Mouse (Mus musculus) layer of hippocampus, adult 11-12 months (tissue): ENCODE results near the gene Ss18l2.

Experiments
- DNase-seq: peaks from one replicate; pipeline ENCODE4 v3.0.0; 2022; ENCODE audit warnings: low spot score

Ss18l2 gene

DNA sequence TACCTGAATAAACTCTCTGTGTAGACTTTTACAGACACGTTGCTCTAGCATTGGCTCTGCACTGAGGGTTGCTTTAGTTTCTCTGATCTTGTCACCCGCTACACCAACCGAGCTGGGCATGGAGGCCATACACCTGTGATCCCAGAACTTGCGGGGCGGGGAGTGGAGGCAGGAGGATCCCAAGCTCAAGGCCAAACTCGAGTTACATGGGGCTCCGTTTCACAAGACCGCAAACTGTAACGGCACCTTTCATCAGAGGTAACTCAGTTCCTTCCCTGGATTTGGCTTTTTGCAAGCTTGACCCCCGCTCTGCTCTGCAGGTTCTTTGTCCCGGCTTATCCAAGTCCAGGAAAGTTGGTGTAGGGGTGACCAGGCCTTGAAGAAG is 5.9 kb upstream of the Ss18l2 start:
- DNase-seq, result no peak

DNA sequence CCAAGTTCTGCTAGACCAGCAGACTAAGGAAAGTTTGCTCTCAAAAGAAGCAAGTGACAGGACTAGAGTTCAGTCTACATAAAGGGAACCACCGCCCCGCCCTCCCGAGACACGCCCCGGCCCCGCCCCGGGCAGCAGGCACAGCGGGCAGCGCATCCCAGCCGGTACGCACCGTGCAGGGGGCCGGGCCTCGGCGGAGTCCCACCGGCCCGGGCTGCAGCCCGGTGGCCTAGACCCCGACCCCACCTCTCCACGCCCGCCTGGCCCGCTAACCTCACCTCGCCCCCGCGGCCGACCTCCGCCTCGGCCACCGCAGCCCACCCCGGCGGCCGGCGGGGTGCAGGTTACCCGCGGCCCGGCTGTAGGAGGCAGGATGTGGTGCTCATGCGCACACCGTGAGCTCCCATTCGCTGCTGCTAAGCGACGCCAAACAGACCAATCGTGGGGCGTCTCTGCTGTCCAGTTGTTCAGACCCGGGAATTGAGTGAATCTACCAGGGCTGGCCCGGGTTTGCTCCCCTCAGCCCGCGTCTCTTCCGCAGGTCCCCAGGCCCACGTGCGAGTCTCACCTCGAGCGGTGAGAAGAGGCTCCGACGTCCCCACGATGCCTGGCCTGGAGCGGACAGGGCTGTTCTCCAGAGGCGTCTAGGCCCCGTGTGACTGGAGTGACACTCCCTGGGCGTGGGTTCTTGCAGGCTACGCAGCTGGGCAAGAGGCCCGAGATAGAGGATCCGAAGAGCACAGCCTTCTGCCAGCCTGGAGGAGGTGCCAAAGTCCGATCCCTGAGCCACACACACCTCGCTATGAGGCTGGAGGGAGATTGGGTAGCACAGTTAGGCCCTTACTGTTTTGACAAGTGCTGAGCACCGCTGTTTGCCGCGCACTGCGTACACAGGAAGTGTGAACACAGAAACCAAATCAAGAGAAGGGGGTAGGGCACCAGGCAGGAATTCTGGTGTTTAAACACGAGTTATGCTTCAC is 5.2 kb upstream of the Ss18l2 start, which contains the start of gene Sec22c:
Gene Sec22c (minus strand): TSS at position 845 of the 980 bp plus-strand sequence.
- DNase-seq, result peak; percentile 87

DNA sequence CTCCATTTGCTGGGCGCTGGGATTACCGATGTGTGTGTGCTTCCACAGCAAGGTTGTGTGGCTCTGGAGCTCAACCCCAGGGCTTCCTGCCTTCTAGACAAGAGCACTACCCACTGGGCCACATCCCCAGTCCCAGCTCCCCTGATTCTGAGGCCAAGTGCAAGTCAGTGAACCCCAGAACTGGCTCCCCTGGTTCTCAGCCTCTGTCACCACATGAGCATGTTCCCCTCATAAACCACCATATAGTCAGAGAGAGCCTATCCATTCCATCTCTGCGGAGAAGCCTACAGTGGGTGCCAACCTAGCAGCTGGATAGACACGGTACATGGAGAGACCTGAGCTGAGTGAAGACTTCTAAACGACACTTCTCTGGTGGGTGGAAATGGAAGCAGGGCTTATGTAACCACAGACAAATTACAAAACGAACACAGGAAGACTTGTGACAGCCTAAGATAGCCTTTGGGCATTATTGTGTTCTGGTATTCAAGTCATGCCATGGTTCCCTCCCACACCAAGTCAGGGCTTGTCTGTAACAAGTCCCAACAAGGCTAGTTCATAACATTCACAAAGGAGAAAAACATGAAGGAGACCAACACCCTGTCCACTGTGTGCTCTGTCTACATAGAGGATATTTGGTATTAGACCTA is 4.0 kb upstream of the Ss18l2 start:
- DNase-seq, result no peak

DNA sequence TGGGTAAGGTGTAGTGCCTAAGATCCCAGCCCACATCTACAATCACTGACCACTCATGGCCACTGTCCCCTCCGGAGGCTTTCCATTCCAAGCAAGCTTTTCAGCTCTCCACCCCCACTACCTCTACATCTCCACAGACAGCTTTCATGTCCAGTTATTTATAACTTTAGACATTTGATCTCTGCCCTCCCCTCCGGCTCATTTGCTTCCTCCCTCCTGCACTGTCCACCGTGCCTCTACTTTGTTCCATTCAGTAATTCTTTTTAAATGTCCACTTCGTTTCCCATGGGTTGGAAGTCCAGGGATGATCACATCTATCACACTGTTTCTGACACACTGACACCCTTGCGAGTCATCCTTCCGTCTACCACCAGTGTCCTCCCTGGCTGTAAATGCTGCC is 2.3 kb upstream of the Ss18l2 start:
- DNase-seq, result no peak

DNA sequence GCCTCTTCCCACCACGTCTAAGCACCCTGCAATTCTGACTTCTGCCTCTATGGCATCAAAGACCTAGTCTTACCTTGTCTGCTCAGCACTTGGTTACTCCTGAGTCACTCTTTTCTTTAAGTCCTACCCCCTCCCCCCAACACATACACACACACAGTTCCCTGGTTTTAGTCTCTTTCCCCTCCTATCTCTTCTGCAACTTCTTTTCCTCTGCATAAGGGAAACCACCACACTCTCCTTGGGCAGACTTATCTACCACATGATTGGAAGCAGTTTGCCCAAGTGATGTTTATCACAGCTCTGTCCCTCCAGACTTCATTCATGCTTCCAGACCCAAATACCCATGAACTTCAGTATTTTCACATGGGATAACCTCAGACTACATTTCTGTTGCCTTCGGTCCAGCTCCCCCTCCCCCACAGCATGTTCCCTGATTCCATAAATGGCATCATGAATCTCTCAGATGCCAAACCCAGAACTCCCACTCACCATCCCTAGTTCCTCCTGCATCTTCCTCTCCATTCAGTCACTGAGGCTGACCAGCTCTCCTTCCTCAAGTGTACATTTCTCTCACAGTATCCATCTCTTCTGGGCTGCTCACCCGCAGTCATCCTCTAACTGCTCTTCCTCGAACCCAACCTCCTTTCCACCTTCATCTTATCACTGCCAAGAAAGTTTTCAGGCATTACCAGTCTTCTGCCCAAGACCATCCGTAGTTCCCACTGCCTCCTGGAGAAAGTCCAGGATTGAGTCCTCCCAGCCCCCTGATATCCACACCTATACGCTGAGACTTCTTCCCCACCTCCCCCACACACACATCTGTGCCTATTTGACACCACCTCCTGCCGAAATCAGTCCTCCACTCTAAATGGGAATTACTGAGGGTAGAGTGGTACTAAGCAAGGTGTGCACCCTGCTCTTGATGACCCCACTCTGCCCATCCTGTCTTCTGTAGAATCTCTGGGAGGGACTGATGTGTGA is 1.3 kb upstream of the Ss18l2 start:
- DNase-seq, result no peak

DNA sequence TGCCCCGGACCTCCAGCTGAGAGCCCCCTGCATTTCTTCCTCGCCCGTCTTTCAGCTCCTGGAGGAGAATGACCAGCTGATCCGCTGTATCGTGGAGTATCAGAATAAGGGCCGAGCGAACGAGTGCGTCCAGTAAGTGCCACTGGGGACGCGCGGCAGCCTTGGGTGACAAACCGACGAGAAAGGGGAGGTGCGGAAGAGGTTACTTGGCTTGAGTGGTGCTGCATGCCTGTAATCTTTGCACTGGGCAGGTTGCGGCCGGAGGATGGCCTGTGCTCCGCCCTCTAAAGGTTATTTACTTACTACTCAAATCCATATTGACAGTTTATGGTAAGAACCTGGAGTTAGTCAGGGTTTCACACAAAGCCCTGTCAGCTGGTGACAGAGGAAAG is 451 bp downstream of the Ss18l2 start:
- no peak for DNase-seq

DNA sequence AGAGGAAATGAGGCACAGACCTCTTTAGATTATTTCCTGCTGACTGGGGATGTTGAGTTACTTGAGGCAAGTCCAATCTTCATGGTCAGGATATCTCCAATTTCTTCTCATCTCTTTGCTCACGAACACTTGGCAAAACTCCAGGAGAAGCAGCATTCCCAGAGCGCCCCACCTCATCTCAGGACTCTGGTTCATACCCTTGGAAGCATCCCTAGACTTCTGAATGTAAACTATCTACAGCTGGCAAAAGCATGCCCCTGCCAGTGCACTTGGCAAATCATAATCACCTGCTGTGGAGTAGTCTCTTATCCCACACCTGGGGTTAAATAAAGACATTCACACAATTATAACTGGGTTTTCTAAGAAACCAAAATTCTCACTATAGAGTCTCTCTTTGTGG is 6.9 kb downstream of the Ss18l2 start:
- no peak for DNase-seq

DNA sequence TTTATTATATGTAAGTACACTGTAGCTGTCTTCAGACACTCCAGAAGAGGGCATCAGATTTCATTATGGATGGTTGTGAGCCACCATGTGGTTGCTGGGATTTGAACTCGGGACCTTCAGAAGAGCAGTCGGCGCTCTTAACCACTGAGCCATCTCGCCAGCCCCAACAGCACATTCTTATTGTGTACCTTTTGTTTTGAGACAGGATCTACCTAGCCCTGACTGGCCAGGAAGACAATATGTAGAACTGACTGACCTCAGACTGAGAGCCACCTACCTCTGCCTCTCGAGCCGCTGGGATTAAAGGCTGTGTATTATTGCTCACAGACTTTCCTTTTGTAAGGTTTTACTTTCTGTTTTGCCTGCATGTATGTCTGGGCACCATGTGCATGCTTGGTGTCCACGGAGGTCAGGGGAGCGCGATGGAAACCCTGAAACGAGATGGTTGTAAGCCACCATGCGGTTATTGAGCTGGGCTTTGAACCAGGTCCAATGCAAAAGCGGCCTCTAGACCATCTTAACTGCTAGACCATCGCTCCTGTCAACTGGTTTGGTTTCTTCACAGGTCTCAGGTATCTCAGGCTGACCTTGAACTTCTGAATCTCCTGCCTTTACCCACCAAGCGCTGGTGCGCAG is 8.1 kb downstream of the Ss18l2 start:
- DNase-seq, result peak; percentile 37

DNA sequence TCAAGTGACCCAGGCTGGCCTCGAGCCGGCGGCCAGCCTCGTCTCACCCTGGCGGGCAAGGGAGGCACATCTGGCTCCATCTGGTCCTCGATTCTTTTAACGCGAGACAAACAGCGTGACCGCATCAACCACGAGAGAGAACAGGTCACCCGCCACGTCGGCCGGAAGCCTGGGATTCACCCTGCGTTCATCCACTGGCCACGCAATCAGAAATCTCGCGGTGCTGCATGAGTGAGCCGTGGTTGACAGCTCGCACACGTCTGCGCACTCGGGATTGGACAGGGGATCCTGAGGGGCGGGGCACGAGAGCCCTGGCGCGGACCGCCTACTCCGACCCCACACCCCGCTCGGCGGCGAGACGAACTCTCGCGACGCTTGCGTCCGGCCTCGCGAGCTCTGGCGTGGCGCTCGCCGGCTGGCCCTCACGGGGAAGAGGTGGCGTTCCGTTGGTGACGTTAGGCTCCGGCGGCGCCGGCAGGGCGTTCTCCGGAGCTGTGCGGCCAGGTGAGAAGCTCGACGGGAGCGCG is 8.7 kb downstream of the Ss18l2 start, which contains the start of gene Nktr:
Gene Nktr (plus strand): TSS at position 378 of the 527 bp plus-strand sequence.
- DNase-seq, result peak; percentile 99

DNA sequence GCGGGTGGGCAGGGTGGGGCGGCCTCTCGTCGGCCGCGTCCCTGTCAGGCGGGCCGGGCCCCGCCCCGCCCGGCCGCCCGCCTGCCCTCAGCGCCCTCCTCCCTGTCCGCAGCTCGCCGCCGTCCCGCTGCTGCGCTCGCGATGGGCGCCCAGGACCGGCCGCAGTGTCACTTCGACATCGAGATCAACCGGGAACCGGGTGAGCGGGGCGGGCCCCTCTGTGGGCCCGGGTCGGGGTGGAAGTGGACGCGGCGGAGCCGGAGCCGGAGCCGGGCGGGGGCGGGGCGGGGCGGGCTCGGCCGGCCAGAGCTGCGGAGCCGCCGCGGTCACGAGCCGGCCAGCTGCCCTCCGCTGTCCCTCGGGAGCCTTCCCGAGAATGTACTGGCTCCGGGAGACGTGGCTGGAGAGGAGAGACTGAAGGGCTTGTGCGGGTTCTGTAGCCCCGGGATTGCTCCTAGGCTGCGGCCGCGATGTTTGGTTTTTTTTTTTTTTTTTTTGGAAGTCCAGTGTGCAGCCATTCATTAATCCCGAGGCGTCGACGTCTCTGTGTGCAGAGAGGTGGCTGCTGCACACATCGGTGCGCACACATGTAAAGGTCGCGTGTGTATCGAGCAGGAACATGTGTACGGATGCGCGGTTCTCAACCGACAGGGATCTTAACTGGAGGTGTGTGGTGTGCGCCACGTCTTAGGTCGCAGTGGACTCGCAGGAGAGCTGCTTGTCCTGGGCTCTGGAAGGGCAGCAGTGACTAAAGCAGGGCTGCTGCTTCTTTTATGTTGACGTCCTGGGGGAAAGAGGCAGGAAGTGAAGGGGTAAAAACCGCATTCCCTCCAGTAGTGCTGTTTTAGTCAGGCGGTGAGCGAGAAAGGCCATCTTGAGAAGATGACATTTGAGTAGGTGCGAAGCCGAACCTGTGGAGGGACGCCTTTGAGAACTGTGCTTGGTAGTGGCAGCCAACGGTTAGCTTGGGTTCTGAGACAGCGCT is 9.5 kb downstream of the Ss18l2 start:
- DNase-seq, result no peak

DNA sequence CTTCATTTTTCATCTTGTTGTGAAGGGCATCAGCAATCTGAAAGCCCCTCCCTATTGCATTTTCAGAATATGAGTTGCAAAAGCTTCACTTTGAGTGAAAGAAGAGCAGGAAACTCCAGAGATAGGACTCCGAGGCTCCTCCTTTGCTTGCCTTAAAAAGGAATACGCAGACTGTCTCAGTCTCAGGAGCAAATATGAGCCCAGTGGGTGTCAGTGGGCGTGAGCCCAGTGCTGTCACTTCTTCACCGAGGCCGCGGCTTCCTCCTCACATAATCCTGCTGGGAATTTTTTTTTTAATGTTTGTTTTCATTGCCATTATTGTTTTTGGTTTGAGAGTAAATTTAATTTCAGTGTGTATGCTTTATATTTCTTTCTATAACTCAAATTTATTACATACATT is 30.4 kb downstream of the Ss18l2 start:
- DNase-seq, result no peak

DNA sequence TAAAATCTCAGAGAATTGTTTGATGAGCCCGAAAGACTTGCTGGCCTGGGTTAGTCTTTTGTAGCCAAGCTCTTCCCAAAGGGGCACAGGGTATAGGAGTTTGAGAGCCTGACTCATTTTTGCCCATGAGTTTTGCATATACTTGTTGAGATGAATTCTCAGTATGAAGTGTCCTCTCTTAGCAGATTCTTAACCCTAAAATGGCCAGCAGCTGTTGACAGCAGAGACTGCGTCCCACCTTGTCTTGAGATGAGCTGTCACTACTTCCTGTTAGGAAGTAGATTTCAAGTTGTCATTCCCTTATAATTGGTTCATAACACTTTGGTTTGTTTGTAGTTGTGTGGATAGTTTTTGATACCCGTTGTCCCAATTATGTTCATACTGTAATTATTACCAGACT is 31.0 kb downstream of the Ss18l2 start:
- no peak for DNase-seq

DNA sequence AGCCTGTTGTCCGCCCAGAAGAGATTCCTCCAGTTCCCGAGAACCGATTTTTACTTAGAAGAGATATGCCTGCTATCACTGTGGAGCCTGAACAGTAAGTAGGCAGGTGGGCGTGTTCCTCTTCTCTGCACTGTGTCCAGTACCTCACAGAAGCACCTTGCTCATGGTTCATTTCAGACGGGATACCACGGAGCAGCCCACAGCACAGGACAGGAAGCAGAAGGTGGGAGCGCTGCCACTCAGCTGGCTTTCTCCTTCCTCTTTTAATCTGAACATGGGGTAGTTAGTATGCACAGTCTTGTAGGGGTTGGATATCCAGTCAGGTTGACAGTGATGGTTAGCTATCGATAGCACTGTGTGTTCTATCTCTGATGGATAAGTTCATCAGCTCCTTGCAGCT is 33.9 kb downstream of the Ss18l2 start:
- no peak for DNase-seq

DNA sequence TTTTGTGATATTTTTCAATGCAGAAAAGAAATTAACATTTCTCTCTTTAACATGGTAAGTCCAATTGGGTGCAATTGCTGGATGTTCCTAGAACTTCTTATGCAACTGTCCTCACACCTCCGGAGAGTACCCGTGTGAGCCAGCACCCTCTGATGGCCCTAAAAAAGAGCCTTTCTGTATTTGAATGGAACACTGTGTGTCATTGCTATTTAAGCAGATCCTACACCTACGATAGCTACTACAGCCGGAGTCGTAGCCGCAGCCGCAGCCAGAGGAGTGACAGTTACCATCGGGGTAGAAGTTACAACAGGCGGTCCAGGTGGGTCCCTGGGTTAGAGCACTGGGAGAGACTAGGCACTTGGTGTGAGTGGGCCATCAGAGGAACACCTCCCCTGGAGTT is 42.6 kb downstream of the Ss18l2 start:
- DNase-seq, result no peak

DNA sequence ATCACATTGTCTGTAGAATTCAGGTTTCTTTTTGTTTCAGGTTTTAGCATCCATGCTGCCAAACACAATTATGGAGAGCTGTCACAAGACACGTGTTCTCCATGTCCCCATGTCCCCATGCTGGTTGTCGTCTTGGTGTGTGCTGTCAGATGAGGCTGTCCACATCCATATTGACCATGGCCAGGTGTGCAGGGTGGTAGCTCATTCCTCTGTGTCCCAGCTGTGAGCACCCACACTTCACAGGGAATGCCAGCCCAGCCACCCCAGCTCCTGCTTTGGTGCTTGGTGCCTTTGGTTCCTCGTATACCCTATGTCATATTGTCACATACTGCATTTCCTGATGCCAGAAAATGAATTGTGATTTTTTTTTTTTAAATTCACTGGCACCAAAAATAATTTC is 44.5 kb downstream of the Ss18l2 start:
- DNase-seq, result no peak

DNA sequence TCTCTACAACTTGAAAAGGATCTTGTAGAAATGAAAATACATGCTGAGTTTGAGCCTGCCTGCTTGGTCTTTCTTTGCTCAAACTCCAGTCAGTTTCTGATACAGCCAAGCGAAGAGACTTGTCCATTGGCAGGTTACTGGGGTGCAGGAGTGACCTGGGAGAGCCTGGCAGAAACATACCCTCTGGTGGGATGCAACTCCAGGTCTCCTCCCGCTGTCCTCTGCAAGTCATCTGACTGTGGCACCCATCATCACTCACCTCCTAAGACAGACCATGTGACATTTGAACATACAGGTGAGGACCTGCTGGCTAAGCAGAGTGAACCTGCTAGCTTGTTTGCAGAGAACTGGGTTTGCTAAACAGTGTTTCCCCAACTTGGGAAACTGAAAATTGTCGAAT is 46.7 kb downstream of the Ss18l2 start:
- DNase-seq, result no peak

DNA sequence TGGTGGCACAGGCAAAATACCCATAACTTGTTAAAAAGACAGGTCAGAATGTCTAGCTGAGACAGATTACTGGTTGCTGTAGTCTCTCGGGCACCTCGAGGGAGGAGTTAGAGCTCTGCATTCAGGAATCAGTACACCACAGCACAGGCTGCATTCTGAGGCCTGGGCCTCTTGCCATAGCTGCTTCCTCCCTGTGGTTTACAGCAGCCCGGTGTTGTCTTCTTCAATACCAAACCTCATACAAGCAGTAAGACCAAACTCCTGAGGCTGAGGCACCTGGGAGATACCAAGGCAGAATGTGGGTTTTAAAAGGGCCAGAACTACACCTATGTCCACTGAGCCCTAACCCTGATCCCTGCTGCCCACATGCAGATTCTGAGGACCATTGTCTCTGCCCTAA is 47.3 kb downstream of the Ss18l2 start:
- DNase-seq, result no peak

DNA sequence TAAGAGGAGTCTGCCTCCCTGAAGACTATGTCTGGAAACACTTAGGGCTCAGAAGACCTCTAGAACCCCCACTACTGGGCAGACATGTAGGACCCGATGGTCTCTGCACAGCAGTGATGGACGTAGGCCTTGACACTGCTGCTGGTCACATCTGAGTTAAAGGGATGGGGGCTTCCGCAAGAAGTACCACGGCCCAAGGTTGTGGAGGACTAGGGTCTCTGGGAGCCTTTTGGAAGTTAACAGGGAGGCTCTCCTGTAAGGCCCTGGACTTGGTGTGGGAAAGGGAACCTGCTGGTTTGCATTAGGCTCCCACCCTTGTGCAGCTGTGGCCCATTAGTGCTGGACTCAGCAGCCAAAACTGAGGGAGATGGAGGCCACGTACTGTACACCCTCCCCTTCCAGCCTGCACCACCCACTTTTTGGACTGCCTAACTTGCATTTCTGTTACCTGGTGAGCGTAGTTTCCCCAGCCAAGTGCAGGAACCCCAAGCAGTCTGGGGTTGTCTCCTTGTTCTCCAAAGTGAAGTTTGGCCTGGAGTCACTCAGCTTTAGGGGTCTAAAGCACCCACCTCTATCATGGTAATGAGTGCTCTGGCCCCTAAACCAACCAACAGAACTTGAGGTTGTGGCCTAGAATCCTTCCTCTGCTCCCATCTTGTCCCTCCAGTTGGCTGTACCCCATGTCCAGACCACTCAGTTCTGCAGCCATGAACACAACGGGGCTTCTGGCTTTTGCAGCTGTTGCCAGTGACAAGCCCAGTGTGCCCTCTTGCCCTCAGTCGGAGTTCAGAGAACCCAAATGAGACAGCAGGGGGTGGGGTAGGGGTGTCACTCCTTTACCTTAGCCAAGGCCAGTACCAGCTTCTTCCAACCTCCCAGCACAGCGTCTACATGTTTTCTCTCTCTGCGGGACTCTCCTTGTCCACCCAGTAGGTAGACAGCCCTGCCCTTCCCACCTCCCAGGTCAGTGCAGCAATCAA is 48.0 kb downstream of the Ss18l2 start:
- DNase-seq, result no peak
